Mouse (Mus musculus) megakaryocyte, embryonic 14.5 days (primary cell): Measurements from ENCODE around the gene Polr1d.

Experiments
- FLI1 ChIP-seq: IDR thresholded peaks from 2 replicates; pipeline ENCODE4 v1.6.1; 2012; ENCODE audit warnings: low read length, inconsistent platforms, mixed read lengths
- GATA1 ChIP-seq: IDR thresholded peaks from 3 replicates; pipeline ENCODE4 v1.6.1; 2012; ENCODE audit warnings: mixed read lengths, low read length, inconsistent platforms, borderline replicate concordance

GRCm38 (mm10) chr5:147054328-147054727 is 22.5 kb upstream of the Polr1d start:
- TF ChIP-seq GATA1 (no peak), FLI1 (no peak)
